Mouse (Mus musculus) limb, embryonic 11.5 days (tissue): ENCODE data around the gene Sorbs2. TPM values are rescaled to one million over a fixed set of nuclear protein-coding genes. Genes with fewer than 3 reads are reported as not detected.

ENCODE experiments used
- ATAC-seq: fragments of 200-750 bp; cut with Nextera tagmentation; 2 replicates; pipeline ENCODE4 v1.8.0; 2017; ENCODE audit warnings: low read depth; ENCODE audit not compliant: insufficient number of reproducible peaks, low FRiP score, low TSS enrichment
- DNase-seq: peaks from one replicate; pipeline ENCODE4 v3.0.0-alpha.2; 2015; ENCODE audit warnings: low spot score
- H3K27ac ChIP-seq: fragments of 300-500 bp; sonication (generic); replicated peaks from 2 replicates; pipeline ENCODE4 v1.5.1; 2014; ENCODE audit warnings: low read depth, mild to moderate bottlenecking, low read length
- H3K27me3 ChIP-seq: fragments of 300-500 bp; sonication (generic); 2 replicates; pipeline ENCODE4 v1.6.1; 2014; ENCODE audit warnings: mild to moderate bottlenecking, low read length, mixed read lengths; ENCODE audit not compliant: control insufficient read depth, insufficient read depth
- H3K36me3 ChIP-seq: fragments of 300-500 bp; sonication (generic); 2 replicates; pipeline ENCODE4 v1.6.1; 2014; ENCODE audit warnings: mild to moderate bottlenecking, low read length, moderate library complexity, mixed read lengths; ENCODE audit not compliant: control insufficient read depth, insufficient read depth
- H3K4me1 ChIP-seq: fragments of 300-500 bp; sonication (generic); 2 replicates; pipeline ENCODE4 v1.6.1; 2014; ENCODE audit warnings: low read length, mixed read lengths; ENCODE audit not compliant: control insufficient read depth, insufficient read depth
- H3K4me2 ChIP-seq: fragments of 300-500 bp; sonication (generic); 2 replicates; pipeline ENCODE4 v1.6.1; 2014; ENCODE audit warnings: low read depth, mild to moderate bottlenecking, moderate library complexity; ENCODE audit not compliant: severe bottlenecking
- H3K4me3 ChIP-seq: fragments of 300-500 bp; sonication (generic); 2 replicates; pipeline ENCODE4 v1.5.1; 2014; ENCODE audit warnings: low read depth, low read length
- H3K9ac ChIP-seq: fragments of 300-500 bp; sonication (generic); 2 replicates; pipeline ENCODE4 v1.6.1; 2014; ENCODE audit warnings: mild to moderate bottlenecking, low read length
- H3K9me3 ChIP-seq: fragments of 300-500 bp; sonication (generic); 2 replicates; pipeline ENCODE4 v1.6.1; 2016; ENCODE audit warnings: low read length; ENCODE audit not compliant: control insufficient read depth
- WGBS: fragments of 180-500 bp; shearing (Covaris S2); extraction: QIAGEN DNeasy Blood & Tissue Kit; methylation state at CpG from one replicate; pipeline ENCODE4 v1.1.7; 2014; 5-methylcytosine and 5-hydroxymethylcytosine counted together
- polyA plus RNA-seq: library from polyadenylated mRNA; unstranded; fragments of >200 nt; fragmentation: Nextera tagmentation; extraction: Ambion mirVana; gene quantifications from 2 replicates; pipeline ENCODE4 v1.2.1, GENCODE M21; 2014

Sorbs2 gene
- polyA plus RNA-seq, 1 experiment from 2014 or later, result 26.1 TPM

DNA sequence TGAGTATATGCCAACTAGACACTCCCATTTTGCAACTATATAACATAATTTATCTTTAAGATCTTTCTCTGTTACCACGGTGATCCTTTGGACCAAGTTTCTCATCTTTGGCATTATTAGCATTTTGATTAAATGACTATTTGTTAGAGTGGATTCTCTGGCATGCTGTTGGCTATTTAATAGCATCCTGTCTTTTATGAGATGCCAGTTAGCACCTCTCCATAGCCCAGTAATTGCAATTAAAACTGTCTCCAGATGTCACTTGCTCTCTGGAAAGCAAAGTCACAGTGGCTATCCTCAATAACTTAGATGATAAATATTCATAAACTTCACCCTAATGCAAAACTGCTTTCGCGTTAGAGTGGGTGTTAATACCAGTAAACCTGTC is 170.3 kb downstream of the Sorbs2 start:
- H3K9ac ChIP-seq, result no peak overlapping the region
- WGBS, result 48% methylated on average over 3 of the region's 3 CpGs
- DNase-seq, result no peak
- no peaks in the 10 kb centered on the region for H3K4me1 ChIP-seq
- H3K27ac ChIP-seq, result no peak overlapping the region
- no peak overlapping the region for H3K4me3 ChIP-seq
- no peaks in the 10 kb centered on the region for H3K9me3 ChIP-seq
- no peak overlapping the region for H3K4me2 ChIP-seq
- no peaks in the 10 kb centered on the region for H3K27me3 ChIP-seq
- H3K36me3 ChIP-seq, result no peaks in the 10 kb centered on the region
- ATAC-seq, result no peak

DNA sequence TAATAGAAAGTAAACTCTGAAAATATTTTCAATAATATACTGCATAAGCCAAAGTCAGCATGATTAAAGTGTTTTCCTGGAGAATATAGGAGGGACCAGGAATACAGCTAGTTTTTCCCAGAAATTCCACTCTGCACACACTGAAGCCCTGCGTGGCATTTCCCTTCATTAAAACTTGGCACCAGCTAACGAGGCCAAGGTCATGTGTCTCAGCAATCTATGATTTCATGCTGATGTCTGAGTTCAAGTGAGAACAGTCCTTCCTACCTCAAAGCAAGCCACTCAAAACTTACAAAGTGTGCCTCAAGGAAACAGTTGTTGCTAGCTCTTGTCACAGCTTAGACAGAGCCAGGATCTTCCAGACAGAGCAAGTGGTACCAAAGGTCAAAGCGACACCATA is 173.6 kb downstream of the Sorbs2 start:
- H3K27me3 ChIP-seq, result no peaks in the 10 kb centered on the region
- H3K27ac ChIP-seq, result no peak overlapping the region
- WGBS, result 63% methylated on average over 3 of the region's 3 CpGs
- no peaks in the 10 kb centered on the region for H3K4me1 ChIP-seq
- H3K9ac ChIP-seq, result no peak overlapping the region
- no peak overlapping the region for H3K4me2 ChIP-seq
- DNase-seq (no peak), ATAC-seq (no peak)
- H3K4me3 ChIP-seq, result no peak overlapping the region
- H3K36me3 ChIP-seq, result no peaks in the 10 kb centered on the region
- H3K9me3 ChIP-seq, result no peaks in the 10 kb centered on the region

GRCm38 (mm10) chr8:45682845-45683383 is 175.3 kb downstream of the Sorbs2 start:
- Histone ChIP-seq H3K4me1 (peaks cover 3% of the 10 kb centered on the region; the same call in 1 of the 2 replicates), H3K36me3 (no peaks in the 10 kb centered on the region), H3K9ac (no peak overlapping the region), H3K4me3 (no peak overlapping the region), H3K27me3 (no peaks in the 10 kb centered on the region), H3K9me3 (no peaks in the 10 kb centered on the region), H3K4me2 (no peak overlapping the region), H3K27ac (no peak overlapping the region)
- ATAC-seq (no peak), DNase-seq (no peak)
- 79% methylated on average over 8 of the region's 8 CpGs for WGBS

DNA sequence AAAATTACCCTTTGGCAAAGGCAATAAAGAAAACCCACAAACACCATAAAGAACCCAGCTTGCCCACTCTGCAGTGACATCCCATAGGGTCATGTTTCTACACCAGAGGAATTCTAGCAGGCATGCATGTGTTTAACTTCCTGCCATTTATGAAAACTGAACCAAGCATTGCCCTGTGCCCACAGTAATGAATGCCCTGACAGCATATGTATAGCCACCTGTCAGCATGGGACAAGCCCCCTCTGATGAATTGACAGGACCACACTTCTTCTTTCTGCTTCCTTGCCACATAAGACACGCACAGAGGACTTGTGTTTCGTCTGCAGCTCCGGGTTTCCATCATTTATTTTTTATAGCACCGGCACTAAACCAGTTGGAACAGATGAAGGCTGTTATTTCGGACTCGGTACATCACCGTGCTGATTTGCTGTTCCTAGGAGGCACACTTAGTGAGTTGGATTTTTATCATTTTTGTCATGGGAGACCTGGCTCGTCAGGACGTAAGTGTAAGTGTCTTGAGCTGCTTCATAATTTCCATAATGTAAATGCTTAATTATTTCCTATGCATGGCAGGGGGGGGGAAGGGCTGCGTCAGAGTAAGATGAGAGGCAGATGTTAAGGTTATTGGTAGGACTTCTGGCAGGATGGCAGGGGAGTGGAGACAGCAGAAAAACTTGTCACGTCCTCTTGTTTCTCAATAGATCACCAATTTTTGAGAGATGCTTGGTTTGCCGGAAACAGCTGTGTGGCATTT is 180.5 kb downstream of the Sorbs2 start:
- Histone ChIP-seq H3K36me3 (no peaks in the 10 kb centered on the region), H3K4me2 (no peak overlapping the region), H3K4me1 (peaks cover 8% of the 10 kb centered on the region; the same call in 1 of the 2 replicates), H3K9me3 (no peaks in the 10 kb centered on the region), H3K4me3 (no peak overlapping the region), H3K27me3 (no peaks in the 10 kb centered on the region), H3K9ac (no peak overlapping the region), H3K27ac (no peak overlapping the region)
- no peak for ATAC-seq
- no peak for DNase-seq
- 42% methylated on average over 12 of the region's 12 CpGs for WGBS

GRCm38 (mm10) chr8:45689611-45690207 is 182.1 kb downstream of the Sorbs2 start:
- DNase-seq, result no peak
- Histone ChIP-seq H3K9me3 (no peaks in the 10 kb centered on the region), H3K4me1 (peaks cover 8% of the 10 kb centered on the region; the same call in 1 of the 2 replicates), H3K27me3 (no peaks in the 10 kb centered on the region), H3K36me3 (no peaks in the 10 kb centered on the region), H3K9ac (no peak overlapping the region), H3K4me2 (no peak overlapping the region), H3K4me3 (no peak overlapping the region), H3K27ac (no peak overlapping the region)
- 86% methylated on average over 2 of the region's 2 CpGs for WGBS
- no peak for ATAC-seq

GRCm38 (mm10) chr8:45700100-45700499 is 192.5 kb downstream of the Sorbs2 start:
- no peak for ATAC-seq
- Histone ChIP-seq H3K4me2 (no peak overlapping the region), H3K4me1 (no peaks in the 10 kb centered on the region), H3K27ac (no peak overlapping the region), H3K36me3 (no peaks in the 10 kb centered on the region), H3K27me3 (no peaks in the 10 kb centered on the region), H3K9me3 (no peaks in the 10 kb centered on the region), H3K9ac (no peak overlapping the region), H3K4me3 (no peak overlapping the region)
- WGBS, result 93% methylated on average over 5 of the region's 5 CpGs
- no peak for DNase-seq

- H3K27me3 ChIP-seq, result no peaks in the 10 kb centered on the region
- no peak overlapping the region for H3K4me2 ChIP-seq
- no peak for DNase-seq
- 86% methylated on average over 4 of the region's 4 CpGs for WGBS
- no peak for ATAC-seq
- H3K27ac ChIP-seq, result no peak overlapping the region
- H3K9ac ChIP-seq, result no peak overlapping the region
- no peaks in the 10 kb centered on the region for H3K9me3 ChIP-seq
- no peak overlapping the region for H3K4me3 ChIP-seq
- H3K36me3 ChIP-seq, result no peaks in the 10 kb centered on the region
- no peaks in the 10 kb centered on the region for H3K4me1 ChIP-seq
These were observed 196.1 kb downstream of the Sorbs2 start for GRCm38 (mm10) chr8:45703700-45704101.

GRCm38 (mm10) chr8:45709098-45709497 is 201.5 kb downstream of the Sorbs2 start:
- 82% methylated on average over 4 of the region's 4 CpGs for WGBS
- no peak overlapping the region for H3K4me2 ChIP-seq
- no peak for DNase-seq
- H3K27me3 ChIP-seq, result no peaks in the 10 kb centered on the region
- no peaks in the 10 kb centered on the region for H3K36me3 ChIP-seq
- H3K9ac ChIP-seq, result no peak overlapping the region
- no peaks in the 10 kb centered on the region for H3K4me1 ChIP-seq
- no peak overlapping the region for H3K27ac ChIP-seq
- H3K4me3 ChIP-seq, result no peak overlapping the region
- no peak for ATAC-seq
- H3K9me3 ChIP-seq, result no peaks in the 10 kb centered on the region
